Mouse (Mus musculus) hindbrain, postnatal 0 days (tissue): ENCODE measurements at regions not wholly inside any gene's neighbourhood (a gene's known extent, or its start where the extent isn't known, plus 50 kb on each side); places are given as distances from the start of the nearest gene placed in this dataset.
A peak's percentile ranks its signal among the peaks of the same experiment; 100 is the strongest.

Source experiments
- ATAC-seq: fragments of 200-750 bp; cut with Nextera tagmentation; 2 replicates; pipeline ENCODE4 v1.8.0; 2017; ENCODE audit warnings: mild to moderate bottlenecking, moderate TSS enrichment, moderate library complexity
- DNase-seq: peaks from one replicate; pipeline ENCODE4 v3.0.0-alpha.2; 2015; ENCODE audit warnings: low spot score
- H3K27ac ChIP-seq: fragments of 300-500 bp; sonication (generic); 2 replicates; pipeline ENCODE4 v1.5.1; 2014; ENCODE audit warnings: mild to moderate bottlenecking
- H3K27me3 ChIP-seq: fragments of 300-500 bp; sonication (generic); 2 replicates; pipeline ENCODE4 v1.6.1; 2014; ENCODE audit warnings: low read length, mixed read lengths; ENCODE audit not compliant: insufficient read depth
- H3K36me3 ChIP-seq: fragments of 300-500 bp; sonication (generic); 2 replicates; pipeline ENCODE4 v1.6.1; 2014; ENCODE audit warnings: low read length, mixed read lengths; ENCODE audit not compliant: insufficient read depth
- H3K4me1 ChIP-seq: fragments of 300-500 bp; sonication (generic); 2 replicates; pipeline ENCODE4 v1.6.1; 2014; ENCODE audit warnings: antibody characterized with exemption, low read length, mixed read lengths; ENCODE audit not compliant: insufficient read depth
- H3K4me2 ChIP-seq: fragments of 300-500 bp; sonication (generic); 2 replicates; pipeline ENCODE4 v1.6.1; 2014; ENCODE audit warnings: low read depth, mild to moderate bottlenecking, low read length, moderate library complexity, mixed read lengths
- H3K4me3 ChIP-seq: fragments of 300-500 bp; sonication (generic); 2 replicates; pipeline ENCODE4 v1.5.1; 2014; ENCODE audit warnings: low read length
- H3K9ac ChIP-seq: fragments of 300-500 bp; sonication (generic); replicated peaks from 2 replicates; pipeline ENCODE4 v1.6.1; 2014; ENCODE audit warnings: mild to moderate bottlenecking, low read length, moderate library complexity, mixed read lengths
- H3K9me3 ChIP-seq: fragments of 300-500 bp; sonication (generic); 2 replicates; pipeline ENCODE4 v1.6.1; 2016; ENCODE audit warnings: low read length, mixed read lengths
- CTCF ChIP-seq: IDR thresholded peaks from 2 replicates; pipeline ENCODE4 v1.5.1; 2016; ENCODE audit warnings: antibody characterized with exemption, control low read depth, low read depth
- WGBS: fragments of 180-500 bp; shearing (Covaris S2); extraction: QIAGEN DNeasy Blood & Tissue Kit; methylation state at CpG from one replicate; pipeline ENCODE4 v1.1.7; 2014; 5-methylcytosine and 5-hydroxymethylcytosine counted together

- Histone ChIP-seq H3K4me3 (no peak overlapping the region), H3K9ac (no peak overlapping the region), H3K4me1 (no peaks in the 10 kb centered on the region), H3K36me3 (no peaks in the 10 kb centered on the region), H3K27ac (no peak overlapping the region), H3K27me3 (no peaks in the 10 kb centered on the region), H3K9me3 (no peaks in the 10 kb centered on the region), H3K4me2 (no peak overlapping the region)
- ATAC-seq = no peak
- no peak for TF ChIP-seq CTCF
- 92% methylated on average over 9 of the region's 9 CpGs for WGBS
- DNase-seq = no peak
Measured at GRCm38 (mm10) chr15:31880479-31880878, 278.8 kb downstream of the Fam173b start.

GRCm38 (mm10) chr15:31882331-31882730 lies 280.7 kb downstream of the Fam173b start:
- Histone ChIP-seq H3K9ac (no peak overlapping the region), H3K4me1 (no peaks in the 10 kb centered on the region), H3K27me3 (no peaks in the 10 kb centered on the region), H3K4me2 (no peak overlapping the region), H3K4me3 (no peak overlapping the region), H3K36me3 (no peaks in the 10 kb centered on the region), H3K9me3 (no peaks in the 10 kb centered on the region), H3K27ac (no peak overlapping the region)
- 58% methylated on average over 5 of the region's 5 CpGs for WGBS
- DNase-seq = no peak
- ATAC-seq = no peak
- TF ChIP-seq CTCF = no peak

GRCm38 (mm10) chr15:31883516-31883915 lies 281.9 kb downstream of the Fam173b start:
- no peak overlapping the region for H3K4me3 ChIP-seq
- no peaks in the 10 kb centered on the region for H3K4me1 ChIP-seq
- DNase-seq = no peak
- H3K9ac ChIP-seq = no peak overlapping the region
- H3K36me3 ChIP-seq = no peaks in the 10 kb centered on the region
- TF ChIP-seq CTCF = no peak
- no peak for ATAC-seq
- H3K27me3 ChIP-seq = no peaks in the 10 kb centered on the region
- no peaks in the 10 kb centered on the region for H3K9me3 ChIP-seq
- no peak overlapping the region for H3K27ac ChIP-seq
- no peak overlapping the region for H3K4me2 ChIP-seq
- 76% methylated on average over 9 of the region's 9 CpGs for WGBS

GRCm38 (mm10) chr15:31898904-31899650 lies 278.0 kb upstream of the Tas2r119 start:
- no peak overlapping the region for H3K27ac ChIP-seq
- H3K36me3 ChIP-seq = no peaks in the 10 kb centered on the region
- DNase-seq (no peak), ATAC-seq (no peak)
- H3K4me3 ChIP-seq = no peak overlapping the region
- 50% methylated on average over 13 of the region's 13 CpGs for WGBS
- TF ChIP-seq CTCF = no peak
- no peaks in the 10 kb centered on the region for H3K27me3 ChIP-seq
- H3K9ac ChIP-seq = no peak overlapping the region
- H3K4me2 ChIP-seq = no peak overlapping the region
- H3K9me3 ChIP-seq = no peaks in the 10 kb centered on the region
- no peaks in the 10 kb centered on the region for H3K4me1 ChIP-seq

- 53% methylated on average over 4 of the region's 4 CpGs for WGBS
Measured at GRCm38 (mm10) chr15:31900325-31900724, 276.8 kb upstream of the Tas2r119 start.

GRCm38 (mm10) chr15:31908432-31908831 lies 268.7 kb upstream of the Tas2r119 start:
- TF ChIP-seq CTCF = no peak
- Histone ChIP-seq H3K27ac (no peak overlapping the region), H3K27me3 (no peaks in the 10 kb centered on the region), H3K36me3 (no peaks in the 10 kb centered on the region), H3K4me1 (no peaks in the 10 kb centered on the region), H3K4me2 (no peak overlapping the region), H3K9ac (no peak overlapping the region), H3K9me3 (no peaks in the 10 kb centered on the region), H3K4me3 (no peak overlapping the region)
- WGBS = 87% methylated on average over 9 of the region's 9 CpGs
- ATAC-seq (no peak), DNase-seq (no peak)

More at GRCm38 (mm10) chr15:31900325-31900724, 276.8 kb upstream of the Tas2r119 start:
- Histone ChIP-seq H3K4me1 (no peaks in the 10 kb centered on the region), H3K4me3 (no peak overlapping the region), H3K4me2 (no peak overlapping the region), H3K27me3 (no peaks in the 10 kb centered on the region), H3K36me3 (no peaks in the 10 kb centered on the region), H3K27ac (no peak overlapping the region), H3K9me3 (no peaks in the 10 kb centered on the region), H3K9ac (no peak overlapping the region)
- ATAC-seq (peak; percentile 70), DNase-seq (peak; percentile 29)
- TF ChIP-seq CTCF = no peak

GRCm38 (mm10) chr15:31911978-31912377 lies 265.1 kb upstream of the Tas2r119 start:
- H3K9ac ChIP-seq = no peak overlapping the region
- no peaks in the 10 kb centered on the region for H3K36me3 ChIP-seq
- no peak for DNase-seq
- 88% methylated on average over 3 of the region's 3 CpGs for WGBS
- no peak for ATAC-seq
- H3K4me1 ChIP-seq = no peaks in the 10 kb centered on the region
- no peak for TF ChIP-seq CTCF
- no peak overlapping the region for H3K4me3 ChIP-seq
- H3K9me3 ChIP-seq = no peaks in the 10 kb centered on the region
- H3K27me3 ChIP-seq = no peaks in the 10 kb centered on the region
- no peak overlapping the region for H3K4me2 ChIP-seq
- H3K27ac ChIP-seq = no peak overlapping the region
